Mouse (Mus musculus) MEL (cell line): ENCODE measurements at regions not wholly inside any gene's neighbourhood (a gene's known extent, or its start where the extent isn't known, plus 50 kb on each side); places are given as distances from the start of the nearest gene placed in this dataset.

Experiments used
- DNase-seq: peaks from one replicate; pipeline ENCODE4 v3.0.0; 2011; ENCODE audit warnings: low read depth, low spot score
- H3K27ac ChIP-seq: 2 replicates; pipeline ENCODE4 v1.5.1; 2012; ENCODE audit warnings: low read depth, mild to moderate bottlenecking, control low read depth, low read length, moderate library complexity; ENCODE audit not compliant: control insufficient read depth
- H3K27me3 ChIP-seq, 2 experiments: fragments of 150-350 bp in 1 of 2; sonication (generic) in 1 of 2; 2 replicates each; pipeline ENCODE4 v1.6.1; 2012; ENCODE audit warnings: low read length in 2 of 2, mild to moderate bottlenecking in 2 of 2, improper control_type of control experiment in 1 of 2, moderate library complexity in 1 of 2; ENCODE audit not compliant: insufficient read depth in 2 of 2, control insufficient read depth in 1 of 2
- H3K36me3 ChIP-seq, 2 experiments: 2 replicates each; pipeline ENCODE4 v1.6.1; 2012 to 2014; ENCODE audit warnings: low read length in 2 of 2, improper control_type of control experiment in 1 of 2, inconsistent platforms in 1 of 2, mild to moderate bottlenecking in 1 of 2; ENCODE audit not compliant: insufficient read depth in 2 of 2, control insufficient read depth in 1 of 2
- H3K4me1 ChIP-seq, 2 experiments: fragments of 150-350 bp in 1 of 2; sonication (generic) in 1 of 2; 2 replicates each; pipeline ENCODE4 v1.6.1; 2012; ENCODE audit warnings: low read length in 2 of 2, improper control_type of control experiment in 1 of 2, mild to moderate bottlenecking in 1 of 2; ENCODE audit not compliant: insufficient read depth in 2 of 2, control insufficient read depth in 1 of 2
- H3K4me3 ChIP-seq, 2 experiments: fragments of 150-350 bp in 1 of 2; sonication (generic) in 1 of 2; 2 replicates each; pipeline ENCODE4 v1.5.1; 2012; ENCODE audit warnings: low read depth in 2 of 2, low read length in 2 of 2, mild to moderate bottlenecking in 2 of 2, moderate library complexity in 2 of 2, control low read depth in 1 of 2, improper control_type of control experiment in 1 of 2; ENCODE audit not compliant: control insufficient read depth in 1 of 2, insufficient read depth in 1 of 2
- H3K79me2 ChIP-seq: 2 replicates; pipeline ENCODE4 v1.6.1; 2012; ENCODE audit warnings: mild to moderate bottlenecking, low read length, moderate library complexity; ENCODE audit not compliant: control insufficient read depth, poor library complexity, insufficient read depth
- H3K9ac ChIP-seq: 2 replicates; pipeline ENCODE4 v1.6.1; 2012; ENCODE audit warnings: low read depth, mild to moderate bottlenecking, control low read depth, low read length, moderate library complexity; ENCODE audit not compliant: control insufficient read depth, poor library complexity, severe bottlenecking
- H3K9me3 ChIP-seq: fragments of 150-350 bp; sonication (generic); replicated peaks from 2 replicates; pipeline ENCODE4 v1.6.1; 2012; ENCODE audit warnings: mild to moderate bottlenecking, low read length, improper control_type of control experiment, moderate library complexity; ENCODE audit not compliant: insufficient read depth
- CHD1 ChIP-seq: IDR thresholded peaks from 2 replicates; pipeline ENCODE4 v1.6.1; 2012; ENCODE audit warnings: low read depth, mild to moderate bottlenecking, inconsistent platforms, low read length, improper control_type of control experiment
- ELF1 ChIP-seq: IDR thresholded peaks from 2 replicates; pipeline ENCODE4 v1.6.1; 2014; ENCODE audit warnings: low read depth, mild to moderate bottlenecking, inconsistent platforms, low read length, improper control_type of control experiment, moderate library complexity
- EP300 ChIP-seq, 2 experiments: IDR thresholded peaks; 2 replicates each; pipeline ENCODE4 v1.6.1; 2011; ENCODE audit warnings: improper control_type of control experiment in 2 of 2, low read length in 2 of 2, low read depth in 1 of 2, mild to moderate bottlenecking in 1 of 2
- ETS1 ChIP-seq: IDR thresholded peaks from 2 replicates; pipeline ENCODE4 v1.6.1; 2012; ENCODE audit warnings: low read depth, mild to moderate bottlenecking, inconsistent platforms, low read length, improper control_type of control experiment, moderate library complexity
- JUND ChIP-seq: IDR thresholded peaks from 2 replicates; pipeline ENCODE4 v1.6.1; 2011; ENCODE audit warnings: low read depth, mild to moderate bottlenecking, improper control_type of control experiment, low read length
- KAT2A ChIP-seq: conservative IDR thresholded peaks from 2 replicates; pipeline ENCODE4 v1.6.1; 2012; ENCODE audit warnings: low read depth, low read length, improper control_type of control experiment, inconsistent platforms
- MAFK ChIP-seq: IDR thresholded peaks from 2 replicates; pipeline ENCODE4 v1.6.1; 2011; ENCODE audit warnings: low read depth, mild to moderate bottlenecking, low read length, improper control_type of control experiment, borderline replicate concordance
- MAX ChIP-seq: IDR thresholded peaks from 2 replicates; pipeline ENCODE4 v1.6.1; 2011; ENCODE audit warnings: low read length, improper control_type of control experiment
- MAZ ChIP-seq: IDR thresholded peaks from 2 replicates; pipeline ENCODE4 v1.6.1; 2012; ENCODE audit warnings: low read depth, mild to moderate bottlenecking, inconsistent platforms, low read length, improper control_type of control experiment
- MEF2A ChIP-seq: IDR thresholded peaks from 2 replicates; pipeline ENCODE4 v1.6.1; 2014; ENCODE audit warnings: low read depth, mild to moderate bottlenecking, inconsistent platforms, low read length, improper control_type of control experiment; ENCODE audit not compliant: poor library complexity, insufficient replicate concordance, severe bottlenecking; ENCODE audit errors: extremely low read depth
- MYB ChIP-seq: IDR thresholded peaks from 2 replicates; pipeline ENCODE4 v1.6.1; 2011; ENCODE audit warnings: mild to moderate bottlenecking, low read depth, low read length, improper control_type of control experiment
- NELFE ChIP-seq: IDR thresholded peaks from 2 replicates; pipeline ENCODE4 v1.6.1; 2011; ENCODE audit warnings: low read depth, low read length, improper control_type of control experiment
- NRF1 ChIP-seq: IDR thresholded peaks from 2 replicates; pipeline ENCODE4 v1.6.1; 2014; ENCODE audit warnings: low read depth, mild to moderate bottlenecking, inconsistent platforms, low read length, improper control_type of control experiment, moderate library complexity; ENCODE audit not compliant: poor library complexity, insufficient read depth, severe bottlenecking
- POLR2A ChIP-seq, 2 experiments: IDR thresholded peaks; 2 replicates each; pipeline ENCODE4 v1.6.1; 2011 to 2012; ENCODE audit warnings: low read length in 2 of 2, mild to moderate bottlenecking in 2 of 2, control low read depth in 1 of 2, improper control_type of control experiment in 1 of 2, low read depth in 1 of 2, moderate library complexity in 1 of 2; ENCODE audit not compliant: control insufficient read depth in 1 of 2, insufficient read depth in 1 of 2, poor library complexity in 1 of 2
- POLR2AphosphoS2 ChIP-seq: IDR thresholded peaks from 2 replicates; pipeline ENCODE4 v1.6.1; 2011; ENCODE audit warnings: low read length, improper control_type of control experiment
- SMC3 ChIP-seq: IDR thresholded peaks from 2 replicates; pipeline ENCODE4 v1.6.1; 2011; ENCODE audit warnings: low read depth, low read length, improper control_type of control experiment
- UBTF ChIP-seq: IDR thresholded peaks from 2 replicates; pipeline ENCODE4 v1.6.1; 2012; ENCODE audit warnings: low read depth, mild to moderate bottlenecking, inconsistent platforms, low read length, improper control_type of control experiment, moderate library complexity, borderline replicate concordance; ENCODE audit not compliant: insufficient read depth
- ZKSCAN1 ChIP-seq: IDR thresholded peaks from 2 replicates; pipeline ENCODE4 v1.6.1; 2012; ENCODE audit warnings: low read depth, mild to moderate bottlenecking, inconsistent platforms, low read length, improper control_type of control experiment, moderate library complexity
- ZMIZ1 ChIP-seq: IDR thresholded peaks from 2 replicates; pipeline ENCODE4 v1.6.1; 2012; ENCODE audit warnings: low read depth, mild to moderate bottlenecking, inconsistent platforms, low read length, improper control_type of control experiment, moderate library complexity
- ZNF384 ChIP-seq: IDR thresholded peaks from 2 replicates; pipeline ENCODE4 v1.6.1; 2012; ENCODE audit warnings: low read depth, mild to moderate bottlenecking, inconsistent platforms, low read length, improper control_type of control experiment

- DNase-seq: no peak
- no peaks in the 10 kb centered on the region for H3K36me3 ChIP-seq
- H3K27ac ChIP-seq: no peak overlapping the region
- no peak overlapping the region for H3K4me3 ChIP-seq
- no peaks in the 10 kb centered on the region for H3K4me1 ChIP-seq
- TF ChIP-seq ELF1 (no peak), JUND (no peak), NRF1 (no peak), ZKSCAN1 (no peak), ETS1 (no peak), MAFK (no peak), EP300 (IDR thresholded peaks at IDR 0.05; ENCODE audit: low read depth in 1 of 2, low read length in 2 of 2) (no peak), MAZ (no peak), NELFE (no peak), ZMIZ1 (no peak), UBTF (no peak), KAT2A (no peak), MEF2A (no peak), MAX (no peak), SMC3 (no peak), POLR2A (IDR thresholded peaks at IDR 0.05; ENCODE audit: control insufficient read depth in 1 of 2, insufficient read depth in 1 of 2, low read depth in 1 of 2, low read length in 2 of 2, poor library complexity in 1 of 2) (no peak), ZNF384 (no peak), POLR2AphosphoS2 (no peak), MYB (no peak)
- no peaks in the 10 kb centered on the region for H3K27me3 ChIP-seq
- H3K9ac ChIP-seq: no peak overlapping the region
- H3K79me2 ChIP-seq: no peaks in the 10 kb centered on the region
- H3K9me3 ChIP-seq: no peaks in the 10 kb centered on the region
Measured at GRCm38 (mm10) chr8:76038526-76038925, 590.0 kb downstream of the Iqcm start.

DNA sequence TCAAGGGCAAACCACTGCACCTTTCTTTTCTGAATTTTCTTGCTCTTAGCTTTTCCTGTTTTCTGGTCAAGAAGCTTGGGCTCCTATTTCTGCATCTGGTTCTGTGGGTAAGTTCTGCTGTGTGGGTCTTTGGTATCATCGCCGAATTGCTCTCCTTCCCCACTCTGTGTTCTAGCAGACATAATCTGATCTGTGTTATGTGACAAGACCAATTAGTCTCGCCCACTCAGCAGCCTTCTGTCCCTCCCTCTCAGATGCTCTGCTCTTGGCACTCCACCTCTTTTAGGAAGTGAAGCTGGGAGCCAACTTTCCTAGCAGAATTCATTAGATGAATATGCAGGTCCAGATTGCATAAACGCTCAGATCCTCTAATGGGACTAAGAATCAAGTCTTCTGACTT lies 603.5 kb downstream of the Iqcm start:
- DNase-seq: no peak
- H3K27ac ChIP-seq: no peak overlapping the region
- H3K36me3 ChIP-seq: no peaks in the 10 kb centered on the region
- no peaks in the 10 kb centered on the region for H3K27me3 ChIP-seq
- no peaks in the 10 kb centered on the region for H3K4me1 ChIP-seq
- TF ChIP-seq CHD1 (no peak), NELFE (no peak)
- TF ChIP-seq, all 39 proteins: peak for 0
- no peak overlapping the region for H3K9ac ChIP-seq
- no peaks in the 10 kb centered on the region for H3K9me3 ChIP-seq
- no peaks in the 10 kb centered on the region for H3K79me2 ChIP-seq
- H3K4me3 ChIP-seq: no peak overlapping the region
